Mouse (Mus musculus) liver, postnatal 0 days (tissue): ENCODE data around the gene Pld5.

Source experiments
- CTCF ChIP-seq: sonication (generic); IDR thresholded peaks from 2 replicates; pipeline ENCODE4 v1.5.1; 2016; ENCODE audit warnings: antibody characterized with exemption, low read depth
- EP300 ChIP-seq: IDR thresholded peaks from 2 replicates; pipeline ENCODE4 v1.6.1; 2016; ENCODE audit warnings: antibody characterized with exemption, low read depth, mild to moderate bottlenecking

GRCm38 (mm10) chr1:175923848-175924787 is 351.0 kb downstream of the Pld5 start:
- TF ChIP-seq CTCF (peak; percentile 83), EP300 (no peak)
